Mouse (Mus musculus): ENCODE measurements around the gene Pik3r2. TPM values are rescaled to one million over a fixed set of nuclear protein-coding genes. Genes with fewer than 3 reads are reported as not detected.

Pik3r2 gene
- polyA plus RNA-seq, 1 experiment = 130 TPM

GRCm38 (mm10) chr8:70738211-70738610 is 38.3 kb downstream of the Pik3r2 start:
- no peak overlapping the region for H3K4me3 ChIP-seq
- H3K4me2 ChIP-seq (ENCODE audit: low read depth) = no peak overlapping the region
- no peak for TF ChIP-seq TCF12 (IDR thresholded peaks at IDR 0.05; ENCODE audit: insufficient read depth, poor library complexity, severe bottlenecking)
- no peak for TF ChIP-seq POLR2AphosphoS2 (IDR thresholded peaks at IDR 0.05; ENCODE audit: insufficient read length, low read depth)
- no peak for TF ChIP-seq CEBPB (IDR thresholded peaks at IDR 0.05; ENCODE audit: insufficient read depth, poor library complexity, severe bottlenecking)
- no peak for TF ChIP-seq SRF (IDR thresholded peaks at IDR 0.05; ENCODE audit: control insufficient read depth, insufficient read length, low read depth)
- TF ChIP-seq MAX (IDR thresholded peaks at IDR 0.05; ENCODE audit: low read depth) = no peak
- TF ChIP-seq TCF3 (IDR thresholded peaks at IDR 0.05; ENCODE audit: insufficient read length, low read depth) = no peak
- no peak for TF ChIP-seq MYOG (IDR thresholded peaks at IDR 0.05; ENCODE audit: control insufficient read depth in 1 of 3, insufficient read depth in 1 of 3, insufficient read length in 2 of 3, low read depth in 2 of 3)
- TF ChIP-seq POLR2A (IDR thresholded peaks at IDR 0.05; ENCODE audit: insufficient read length, low read depth) = no peak
- no peak for TF ChIP-seq REST (IDR thresholded peaks at IDR 0.05; ENCODE audit: insufficient read depth, insufficient read length)
- TF ChIP-seq USF1 (IDR thresholded peaks at IDR 0.05; ENCODE audit: low read depth) = no peak
- no peak for TF ChIP-seq E2F4 (IDR thresholded peaks at IDR 0.05; ENCODE audit: insufficient read depth)
- TF ChIP-seq MYOD1 (IDR thresholded peaks at IDR 0.05; ENCODE audit: control insufficient read depth in 1 of 3, insufficient read length in 2 of 3, low read depth in 2 of 3) = no peak
- H3ac ChIP-seq (ENCODE audit: control insufficient read depth, insufficient read length) = no peak overlapping the region
- peaks cover 17% of the 10 kb centered on the region for H3K27me3 ChIP-seq (ENCODE audit: control insufficient read depth, insufficient read depth, insufficient read length)
- no peaks in the 10 kb centered on the region for H3K36me3 ChIP-seq (ENCODE audit: control insufficient read depth, insufficient read depth)
- H3K79me2 ChIP-seq (ENCODE audit: control insufficient read depth, insufficient read depth) = no peaks in the 10 kb centered on the region

GRCm38 (mm10) chr8:70737705-70738104 is 38.8 kb downstream of the Pik3r2 start:
- TF ChIP-seq E2F4 (IDR thresholded peaks at IDR 0.05; ENCODE audit: insufficient read depth) (no peak), REST (IDR thresholded peaks at IDR 0.05; ENCODE audit: insufficient read depth, insufficient read length) (no peak), MYOD1 (IDR thresholded peaks at IDR 0.05; ENCODE audit: control insufficient read depth in 1 of 3, insufficient read length in 2 of 3, low read depth in 2 of 3) (no peak), CEBPB (IDR thresholded peaks at IDR 0.05; ENCODE audit: insufficient read depth, poor library complexity, severe bottlenecking) (no peak), SRF (IDR thresholded peaks at IDR 0.05; ENCODE audit: control insufficient read depth, insufficient read length, low read depth) (no peak), MAX (IDR thresholded peaks at IDR 0.05; ENCODE audit: low read depth) (no peak), POLR2A (IDR thresholded peaks at IDR 0.05; ENCODE audit: insufficient read length, low read depth) (no peak), POLR2AphosphoS2 (IDR thresholded peaks at IDR 0.05; ENCODE audit: insufficient read length, low read depth) (no peak), USF1 (IDR thresholded peaks at IDR 0.05; ENCODE audit: low read depth) (no peak), TCF12 (IDR thresholded peaks at IDR 0.05; ENCODE audit: insufficient read depth, poor library complexity, severe bottlenecking) (no peak), TCF3 (IDR thresholded peaks at IDR 0.05; ENCODE audit: insufficient read length, low read depth) (no peak), MYOG (IDR thresholded peaks at IDR 0.05; ENCODE audit: control insufficient read depth in 1 of 3, insufficient read depth in 1 of 3, insufficient read length in 2 of 3, low read depth in 2 of 3) (no peak)
- no peaks in the 10 kb centered on the region for H3K36me3 ChIP-seq (ENCODE audit: control insufficient read depth, insufficient read depth)
- H3ac ChIP-seq (ENCODE audit: control insufficient read depth, insufficient read length) = no peak overlapping the region
- H3K79me2 ChIP-seq (ENCODE audit: control insufficient read depth, insufficient read depth) = no peaks in the 10 kb centered on the region
- peaks cover 15% of the 10 kb centered on the region for H3K27me3 ChIP-seq (ENCODE audit: control insufficient read depth, insufficient read depth, insufficient read length)
- no peak overlapping the region for H3K4me3 ChIP-seq
- no peak overlapping the region for H3K4me2 ChIP-seq (ENCODE audit: low read depth)

- Histone ChIP-seq H3K27me3 (ENCODE audit: control insufficient read depth, insufficient read depth, insufficient read length) (peaks cover 5% of the 10 kb centered on the region), H3ac (ENCODE audit: control insufficient read depth, insufficient read length) (no peak overlapping the region), H3K4me3 (no peak overlapping the region), H3K36me3 (ENCODE audit: control insufficient read depth, insufficient read depth) (no peaks in the 10 kb centered on the region), H3K4me2 (ENCODE audit: low read depth) (no peak overlapping the region), H3K79me2 (ENCODE audit: control insufficient read depth, insufficient read depth) (no peaks in the 10 kb centered on the region)
- no peak for TF ChIP-seq MAX (IDR thresholded peaks at IDR 0.05; ENCODE audit: low read depth)
- TF ChIP-seq SRF (IDR thresholded peaks at IDR 0.05; ENCODE audit: control insufficient read depth, insufficient read length, low read depth) = no peak
- no peak for TF ChIP-seq TCF3 (IDR thresholded peaks at IDR 0.05; ENCODE audit: insufficient read length, low read depth)
- TF ChIP-seq REST (IDR thresholded peaks at IDR 0.05; ENCODE audit: insufficient read depth, insufficient read length) = no peak
- TF ChIP-seq USF1 (IDR thresholded peaks at IDR 0.05; ENCODE audit: low read depth) = no peak
- TF ChIP-seq E2F4 (IDR thresholded peaks at IDR 0.05; ENCODE audit: insufficient read depth) = no peak
- TF ChIP-seq POLR2AphosphoS2 (IDR thresholded peaks at IDR 0.05; ENCODE audit: insufficient read length, low read depth) = no peak
- no peak for TF ChIP-seq POLR2A (IDR thresholded peaks at IDR 0.05; ENCODE audit: insufficient read length, low read depth)
- no peak for TF ChIP-seq MYOG (IDR thresholded peaks at IDR 0.05; ENCODE audit: control insufficient read depth in 1 of 3, insufficient read depth in 1 of 3, insufficient read length in 2 of 3, low read depth in 2 of 3)
- no peak for TF ChIP-seq TCF12 (IDR thresholded peaks at IDR 0.05; ENCODE audit: insufficient read depth, poor library complexity, severe bottlenecking)
- TF ChIP-seq MYOD1 (IDR thresholded peaks at IDR 0.05; ENCODE audit: control insufficient read depth in 1 of 3, insufficient read length in 2 of 3, low read depth in 2 of 3) = no peak
- TF ChIP-seq CEBPB (IDR thresholded peaks at IDR 0.05; ENCODE audit: insufficient read depth, poor library complexity, severe bottlenecking) = no peak
Observed at GRCm38 (mm10) chr8:70730956-70731355, 45.6 kb downstream of the Pik3r2 start.

- no peaks in the 10 kb centered on the region for H3K79me2 ChIP-seq (ENCODE audit: control insufficient read depth, insufficient read depth)
- no peaks in the 10 kb centered on the region for H3K36me3 ChIP-seq (ENCODE audit: control insufficient read depth, insufficient read depth)
- no peak overlapping the region for H3K4me2 ChIP-seq (ENCODE audit: low read depth)
- peaks cover 5% of the 10 kb centered on the region for H3K27me3 ChIP-seq (ENCODE audit: control insufficient read depth, insufficient read depth, insufficient read length)
- no peak overlapping the region for H3ac ChIP-seq (ENCODE audit: control insufficient read depth, insufficient read length)
- TF ChIP-seq REST (IDR thresholded peaks at IDR 0.05; ENCODE audit: insufficient read depth, insufficient read length) (no peak), POLR2AphosphoS2 (IDR thresholded peaks at IDR 0.05; ENCODE audit: insufficient read length, low read depth) (no peak), E2F4 (IDR thresholded peaks at IDR 0.05; ENCODE audit: insufficient read depth) (no peak), CEBPB (IDR thresholded peaks at IDR 0.05; ENCODE audit: insufficient read depth, poor library complexity, severe bottlenecking) (no peak), TCF12 (IDR thresholded peaks at IDR 0.05; ENCODE audit: insufficient read depth, poor library complexity, severe bottlenecking) (no peak), MYOG (IDR thresholded peaks at IDR 0.05; ENCODE audit: control insufficient read depth in 1 of 3, insufficient read depth in 1 of 3, insufficient read length in 2 of 3, low read depth in 2 of 3) (no peak), SRF (IDR thresholded peaks at IDR 0.05; ENCODE audit: control insufficient read depth, insufficient read length, low read depth) (no peak), MYOD1 (IDR thresholded peaks at IDR 0.05; ENCODE audit: control insufficient read depth in 1 of 3, insufficient read length in 2 of 3, low read depth in 2 of 3) (no peak), POLR2A (IDR thresholded peaks at IDR 0.05; ENCODE audit: insufficient read length, low read depth) (no peak), MAX (IDR thresholded peaks at IDR 0.05; ENCODE audit: low read depth) (no peak), TCF3 (IDR thresholded peaks at IDR 0.05; ENCODE audit: insufficient read length, low read depth) (no peak), USF1 (IDR thresholded peaks at IDR 0.05; ENCODE audit: low read depth) (no peak)
- H3K4me3 ChIP-seq = no peak overlapping the region
Observed at GRCm38 (mm10) chr8:70729808-70730475, 46.6 kb downstream of the Pik3r2 start.
